Mouse (Mus musculus): ENCODE data around the gene Tecta. TPM values are rescaled to one million over a fixed set of nuclear protein-coding genes. Genes with fewer than 3 reads are reported as not detected.

Gene Tecta
- polyA plus RNA-seq, 1 experiment from 2014 or later: not detected

Small RNA genes lying within 50 kb of the gene (microRNA-seq; reads per million reads assigned to microRNA genes)
- gene Gm44311: not detected

Other genes with a start within 250 kb of the Tecta start
- 33.5 and 33.7 TPM in 2 replicates for gene Sc5d, start 135.7 kb downstream of the Tecta start, polyA plus RNA-seq (2015; fragmentation: Nextera tagmentation; extraction: Ambion mirVana)
- 3.9 and 4.5 TPM in 2 replicates for gene Tbcel, start 107.9 kb upstream of the Tecta start, polyA plus RNA-seq (2015; fragmentation: Nextera tagmentation; extraction: Ambion mirVana)

Data from lung, embryonic 15.5 days (tissue).